Mouse (Mus musculus) heart, embryonic 16.5 days (tissue): ENCODE measurements at regions not wholly inside any gene's neighbourhood (a gene's known extent, or its start where the extent isn't known, plus 50 kb on each side); places are given as distances from the start of the nearest gene placed in this dataset.

Experiments
- ATAC-seq: fragments of 200-750 bp; cut with Nextera tagmentation; replicated peaks from 2 replicates; pipeline ENCODE4 v1.8.0; 2017; ENCODE audit warnings: moderate number of reproducible peaks; ENCODE audit not compliant: insufficient read depth, low FRiP score; ENCODE audit errors: extremely low read depth
- H3K27ac ChIP-seq: fragments of 300-500 bp; sonication (generic); 2 replicates; pipeline ENCODE4 v1.5.1; 2014; ENCODE audit warnings: mild to moderate bottlenecking, low read length, control low read depth, moderate library complexity
- H3K27me3 ChIP-seq: fragments of 300-500 bp; sonication (generic); 2 replicates; pipeline ENCODE4 v1.6.1; 2014; ENCODE audit warnings: low read length, mixed read lengths; ENCODE audit not compliant: control insufficient read depth, insufficient read depth
- H3K36me3 ChIP-seq: fragments of 300-500 bp; sonication (generic); 2 replicates; pipeline ENCODE4 v1.6.1; 2014; ENCODE audit not compliant: control insufficient read depth, insufficient read depth
- H3K4me1 ChIP-seq: fragments of 300-500 bp; sonication (generic); 2 replicates; pipeline ENCODE4 v1.6.1; 2014; ENCODE audit warnings: low read length, mixed read lengths; ENCODE audit not compliant: control insufficient read depth, insufficient read depth
- H3K4me2 ChIP-seq: fragments of 300-500 bp; sonication (generic); 2 replicates; pipeline ENCODE4 v1.6.1; 2014; ENCODE audit warnings: low read depth, mild to moderate bottlenecking, control low read depth, low read length
- H3K4me3 ChIP-seq: fragments of 300-500 bp; sonication (generic); 2 replicates; pipeline ENCODE4 v1.5.1; 2014; ENCODE audit warnings: mild to moderate bottlenecking, control low read depth, low read length
- H3K9ac ChIP-seq: fragments of 300-500 bp; sonication (generic); 2 replicates; pipeline ENCODE4 v1.6.1; 2014; ENCODE audit warnings: low read length, control low read depth
- H3K9me3 ChIP-seq: fragments of 300-500 bp; sonication (generic); replicated peaks from 2 replicates; pipeline ENCODE4 v1.6.1; 2016; ENCODE audit warnings: low read length; ENCODE audit not compliant: control insufficient read depth
- WGBS: fragments of 180-500 bp; shearing (Covaris S2); extraction: QIAGEN DNeasy Blood & Tissue Kit; methylation state at CpG from one replicate; pipeline ENCODE4 v1.1.7; 2014; 5-methylcytosine and 5-hydroxymethylcytosine counted together

GRCm38 (mm10) chr16:44621573-44621972 is 62.9 kb upstream of the Boc start:
- H3K4me1 ChIP-seq: peaks cover 8% of the 10 kb centered on the region
- no peaks in the 10 kb centered on the region for H3K27me3 ChIP-seq
- H3K9me3 ChIP-seq: no peaks in the 10 kb centered on the region
- no peaks in the 10 kb centered on the region for H3K36me3 ChIP-seq
- H3K4me3 ChIP-seq: no peak overlapping the region
- H3K27ac ChIP-seq: no peak overlapping the region
- no peak overlapping the region for H3K9ac ChIP-seq
- WGBS: 71% methylated on average over 5 of the region's 5 CpGs
- no peak for ATAC-seq
- H3K4me2 ChIP-seq: no peak overlapping the region

GRCm38 (mm10) chr16:44620536-44620935 is 61.8 kb upstream of the Boc start:
- no peak for ATAC-seq

GRCm38 (mm10) chr16:44619476-44620103 is 60.9 kb upstream of the Boc start:
- ATAC-seq: no peak

More at GRCm38 (mm10) chr16:44620536-44620935, 61.8 kb upstream of the Boc start:
- H3K27ac ChIP-seq: no peak overlapping the region
- H3K4me2 ChIP-seq: no peak overlapping the region
- 69% methylated on average over 2 of the region's 2 CpGs for WGBS
- no peaks in the 10 kb centered on the region for H3K27me3 ChIP-seq
- no peak overlapping the region for H3K9ac ChIP-seq
- H3K36me3 ChIP-seq: no peaks in the 10 kb centered on the region
- no peak overlapping the region for H3K4me3 ChIP-seq
- H3K4me1 ChIP-seq: peaks cover 18% of the 10 kb centered on the region
- no peaks in the 10 kb centered on the region for H3K9me3 ChIP-seq

GRCm38 (mm10) chr16:44617041-44617440 is 58.3 kb upstream of the Boc start:
- 64% methylated on average over 6 of the region's 6 CpGs for WGBS
- Histone ChIP-seq H3K4me2 (no peak overlapping the region), H3K9me3 (no peaks in the 10 kb centered on the region), H3K4me1 (peaks cover 22% of the 10 kb centered on the region), H3K27ac (peak overlapping the region; percentile 74), H3K9ac (no peak overlapping the region), H3K4me3 (no peak overlapping the region), H3K27me3 (no peaks in the 10 kb centered on the region), H3K36me3 (no peaks in the 10 kb centered on the region)
- ATAC-seq: no peak

More at GRCm38 (mm10) chr16:44619476-44620103, 60.9 kb upstream of the Boc start:
- WGBS: 74% methylated on average over 4 of the region's 4 CpGs
- no peak overlapping the region for H3K9ac ChIP-seq
- no peaks in the 10 kb centered on the region for H3K27me3 ChIP-seq
- no peak overlapping the region for H3K4me3 ChIP-seq
- peaks cover 22% of the 10 kb centered on the region for H3K4me1 ChIP-seq
- no peaks in the 10 kb centered on the region for H3K9me3 ChIP-seq
- no peaks in the 10 kb centered on the region for H3K36me3 ChIP-seq
- no peak overlapping the region for H3K27ac ChIP-seq
- H3K4me2 ChIP-seq: no peak overlapping the region

- no peaks in the 10 kb centered on the region for H3K36me3 ChIP-seq
- peaks cover 22% of the 10 kb centered on the region for H3K4me1 ChIP-seq
- H3K9me3 ChIP-seq: no peaks in the 10 kb centered on the region
- no peak overlapping the region for H3K4me3 ChIP-seq
- no peak overlapping the region for H3K4me2 ChIP-seq
- H3K9ac ChIP-seq: 0 out of 2 replicates have a peak overlapping the region, but pooled peaks have one; percentile 3
- no peaks in the 10 kb centered on the region for H3K27me3 ChIP-seq
- 11% methylated on average over 5 of the region's 5 CpGs for WGBS
- ATAC-seq: peak; percentile 82
- H3K27ac ChIP-seq: peak overlapping the region; percentile 74
Observed at GRCm38 (mm10) chr16:44616376-44616775, 57.7 kb upstream of the Boc start.

- Histone ChIP-seq H3K9me3 (no peaks in the 10 kb centered on the region), H3K4me2 (no peak overlapping the region), H3K9ac (no peak overlapping the region), H3K27ac (peak overlapping the region; percentile 74), H3K36me3 (no peaks in the 10 kb centered on the region), H3K4me3 (no peak overlapping the region), H3K4me1 (peaks cover 22% of the 10 kb centered on the region), H3K27me3 (no peaks in the 10 kb centered on the region)
- ATAC-seq: peak; percentile 30
- WGBS: 5% methylated on average over 3 of the region's 3 CpGs
Observed at GRCm38 (mm10) chr16:44615878-44616206, 57.1 kb upstream of the Boc start.

- H3K9ac ChIP-seq: no peak overlapping the region
- ATAC-seq: no peak; the same call in 1 of the 2 replicates
- no peak overlapping the region for H3K4me2 ChIP-seq
- H3K4me1 ChIP-seq: peaks cover 22% of the 10 kb centered on the region
- H3K27ac ChIP-seq: peak overlapping the region; percentile 74; the same call in 1 of the 2 replicates
- no peaks in the 10 kb centered on the region for H3K9me3 ChIP-seq
- 41% methylated on average over 9 of the region's 9 CpGs for WGBS
- H3K27me3 ChIP-seq: no peaks in the 10 kb centered on the region
- no peaks in the 10 kb centered on the region for H3K36me3 ChIP-seq
- no peak overlapping the region for H3K4me3 ChIP-seq
Observed at GRCm38 (mm10) chr16:44615172-44615877, 56.6 kb upstream of the Boc start.

GRCm38 (mm10) chr16:44614235-44614634 is 55.5 kb upstream of the Boc start:
- Histone ChIP-seq H3K9ac (no peak overlapping the region), H3K9me3 (no peaks in the 10 kb centered on the region), H3K36me3 (no peaks in the 10 kb centered on the region), H3K4me1 (peaks cover 22% of the 10 kb centered on the region), H3K27me3 (no peaks in the 10 kb centered on the region), H3K4me2 (no peak overlapping the region), H3K4me3 (no peak overlapping the region), H3K27ac (no peak overlapping the region)
- 92% methylated on average over 5 of the region's 5 CpGs for WGBS
- ATAC-seq: no peak

GRCm38 (mm10) chr16:44612676-44613075 is 54.0 kb upstream of the Boc start:
- Histone ChIP-seq H3K4me3 (no peak overlapping the region), H3K27ac (no peak overlapping the region), H3K4me1 (peaks cover 22% of the 10 kb centered on the region), H3K9me3 (no peaks in the 10 kb centered on the region), H3K9ac (no peak overlapping the region), H3K27me3 (no peaks in the 10 kb centered on the region), H3K4me2 (no peak overlapping the region), H3K36me3 (no peaks in the 10 kb centered on the region)
- no peak for ATAC-seq
- WGBS: 79% methylated on average over 5 of the region's 5 CpGs
